Comparison of ENCODE assay signal across 25 mouse cellular contexts in the genomic region with DNA sequence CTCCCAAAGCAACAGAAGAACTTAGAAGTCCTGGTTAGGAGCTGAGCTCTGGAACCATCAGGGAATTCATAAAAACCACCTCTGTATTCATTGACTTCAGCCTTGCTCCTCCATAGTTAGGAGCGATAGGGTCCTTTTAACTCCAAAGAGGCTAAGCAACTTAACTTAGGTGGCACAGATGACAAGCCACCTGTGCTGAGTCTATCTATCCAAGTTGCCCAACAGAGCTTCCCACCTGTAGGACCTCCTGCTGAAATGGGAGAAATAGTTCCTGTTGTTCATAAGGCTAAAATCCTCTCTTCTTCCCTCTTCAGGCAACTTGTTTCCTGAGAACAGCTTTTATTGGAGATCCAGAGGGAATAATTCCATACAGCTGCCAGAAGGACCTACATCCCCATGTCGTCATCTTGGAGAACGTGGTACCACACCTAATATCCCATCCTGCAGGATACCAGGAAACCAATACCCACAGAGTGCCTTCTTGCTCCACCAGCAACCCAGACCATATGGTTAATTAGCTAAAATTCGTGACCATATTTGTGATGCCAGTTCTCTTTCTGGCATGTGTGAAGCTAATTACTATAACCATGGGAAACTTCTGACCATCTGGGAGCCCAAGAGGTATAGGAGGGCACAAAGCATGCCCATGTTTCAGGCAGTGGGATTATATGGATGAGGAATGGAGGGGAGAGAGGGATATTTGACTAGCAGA.
DNase-seq lines count a peak whose midpoint lies in the region; ATAC-seq and TF ChIP-seq lines count a peak whose summit lies in the region.
"Had no signal": no experiment of that assay in that cellular context is flagged by ENCODE, and none has a peak within 500 bp of the region (broad histone marks: within the 10 kb centered on the region; RNA-seq: fewer than 3 reads in every experiment).

No protein-coding gene starts in this region.

- H3K27me3 ChIP-seq in forebrain, embryonic 15.5 days = peaks cover 6% of the 10 kb centered on the region; the same call in 1 of the 2 replicates
- H3K27me3 ChIP-seq in forebrain, embryonic 12.5 days = no peaks in the 10 kb centered on the region
- H3K27me3 ChIP-seq in midbrain, postnatal 0 days (ENCODE audit: insufficient read depth, low read length) = no peaks in the 10 kb centered on the region
- no peaks in the 10 kb centered on the region for H3K27me3 ChIP-seq in midbrain, embryonic 11.5 days (ENCODE audit: control insufficient read depth, insufficient read depth, low read length)
- H3K27me3 ChIP-seq: CH12.LX; limb, embryonic 12.5 days; neural tube, embryonic 15.5 days; Patski had no signal

- peak; percentile 61 for DNase-seq in midbrain, postnatal 0 days (ENCODE audit: low spot score)
- DNase-seq in midbrain, embryonic 11.5 days (ENCODE audit: low spot score, missing footprints) = no peak
- DNase-seq in cerebellum, adult 9-10 months = peak; percentile 97
- DNase-seq in adrenal gland, postnatal 10 days = no peak
- no peak for DNase-seq in embryo, embryonic 10.5 days (ENCODE audit: low spot score)
- DNase-seq in right cerebral cortex, postnatal 4 days = no peak
- DNase-seq: gastrocnemius, adult 2 months; kidney, adult 8-10 months; kidney, postnatal 14 days; liver, postnatal 0 days; lung, postnatal 10 days; thymus, adult 2 months; thymus, postnatal 4 days had no signal

- no peak overlapping the region for H3K9ac ChIP-seq in forebrain, embryonic 15.5 days (replicated peaks)
- no peak overlapping the region for H3K9ac ChIP-seq in forebrain, embryonic 12.5 days
- no peak overlapping the region for H3K9ac ChIP-seq in midbrain, postnatal 0 days (replicated peaks; ENCODE audit: low read length, poor library complexity, severe bottlenecking)
- no peak overlapping the region for H3K9ac ChIP-seq in midbrain, embryonic 11.5 days (ENCODE audit: low read length)
- H3K9ac ChIP-seq: limb, embryonic 12.5 days; liver, postnatal 0 days; neural tube, embryonic 15.5 days had no signal

- H3K4me1 ChIP-seq in forebrain, embryonic 15.5 days = peaks cover 5% of the 10 kb centered on the region; the same call in 1 of the 2 replicates
- peaks cover 7% of the 10 kb centered on the region; the same call in 1 of the 2 replicates for H3K4me1 ChIP-seq in forebrain, embryonic 12.5 days
- H3K4me1 ChIP-seq in midbrain, postnatal 0 days (ENCODE audit: insufficient read depth, low read length) = no peaks in the 10 kb centered on the region
- H3K4me1 ChIP-seq in midbrain, embryonic 11.5 days (ENCODE audit: control insufficient read depth, insufficient read depth, low read length) = no peaks in the 10 kb centered on the region
- H3K4me1 ChIP-seq: neural tube, embryonic 15.5 days had no signal

- ATAC-seq in forebrain, embryonic 15.5 days (replicated peaks) = peak; percentile 41; the same call in 1 of the 2 replicates
- ATAC-seq in forebrain, embryonic 12.5 days (ENCODE audit: low FRiP score) = no peak
- ATAC-seq in midbrain, postnatal 0 days (ENCODE audit: low FRiP score) = no peak
- no peak for ATAC-seq in midbrain, embryonic 11.5 days (ENCODE audit: low FRiP score)
- ATAC-seq: liver, postnatal 0 days; Patski had no signal

- H3K9me3 ChIP-seq in forebrain, embryonic 15.5 days = no peaks in the 10 kb centered on the region
- H3K9me3 ChIP-seq in forebrain, embryonic 12.5 days = no peaks in the 10 kb centered on the region
- no peaks in the 10 kb centered on the region for H3K9me3 ChIP-seq in midbrain, postnatal 0 days (ENCODE audit: low read length)
- H3K9me3 ChIP-seq in midbrain, embryonic 11.5 days (ENCODE audit: control insufficient read depth, low read length) = no peaks in the 10 kb centered on the region
- H3K9me3 ChIP-seq: heart, embryonic 10.5 days; limb, embryonic 12.5 days; midbrain, embryonic 10.5 days; neural tube, embryonic 15.5 days had no signal

- no peak overlapping the region for H3K4me3 ChIP-seq in forebrain, embryonic 15.5 days
- H3K4me3 ChIP-seq in forebrain, embryonic 12.5 days (replicated peaks) = no peak overlapping the region
- H3K4me3 ChIP-seq in midbrain, postnatal 0 days (ENCODE audit: low read depth, low read length) = no peak overlapping the region
- no peak overlapping the region for H3K4me3 ChIP-seq in midbrain, embryonic 11.5 days (ENCODE audit: low read depth, low read length)
- H3K4me3 ChIP-seq: gastrocnemius, adult 2 months; heart, embryonic 10.5 days; layer of hippocampus, adult 2 months; limb, embryonic 12.5 days; midbrain, embryonic 10.5 days; neural tube, embryonic 15.5 days had no signal

- H3K36me3 ChIP-seq in forebrain, embryonic 15.5 days = no peaks in the 10 kb centered on the region
- no peaks in the 10 kb centered on the region for H3K36me3 ChIP-seq in forebrain, embryonic 12.5 days (replicated peaks)
- H3K36me3 ChIP-seq in midbrain, postnatal 0 days (ENCODE audit: insufficient read depth, low read length) = no peaks in the 10 kb centered on the region
- no peaks in the 10 kb centered on the region for H3K36me3 ChIP-seq in midbrain, embryonic 11.5 days (ENCODE audit: control insufficient read depth, insufficient read depth, low read length)
- H3K36me3 ChIP-seq: G1E; heart, embryonic 10.5 days; limb, embryonic 12.5 days; midbrain, embryonic 10.5 days; neural tube, embryonic 15.5 days had no signal

- TF ChIP-seq CTCF in midbrain, postnatal 0 days (IDR thresholded peaks at IDR 0.05) = no peak

- 78% methylated on average over 4 of the region's 4 CpGs for WGBS in forebrain, embryonic 15.5 days
- WGBS in forebrain, embryonic 12.5 days = 86% methylated on average over 4 of the region's 4 CpGs
- WGBS in midbrain, postnatal 0 days = 89% methylated on average over 4 of the region's 4 CpGs
- WGBS in midbrain, embryonic 11.5 days = 95% methylated on average over 4 of the region's 4 CpGs

- no peak overlapping the region for H3K27ac ChIP-seq in forebrain, embryonic 15.5 days (replicated peaks)
- no peak overlapping the region for H3K27ac ChIP-seq in forebrain, embryonic 12.5 days
- no peak overlapping the region for H3K27ac ChIP-seq in midbrain, postnatal 0 days (ENCODE audit: low read depth, low read length)
- H3K27ac ChIP-seq in midbrain, embryonic 11.5 days (ENCODE audit: low read depth, low read length) = no peak overlapping the region
- H3K27ac ChIP-seq: gastrocnemius, adult 2 months; heart, embryonic 10.5 days; layer of hippocampus, adult 2 months; limb, embryonic 12.5 days; midbrain, embryonic 10.5 days; neural tube, embryonic 15.5 days; stomach, postnatal 0 days had no signal

- no peak overlapping the region for H3K4me2 ChIP-seq in forebrain, embryonic 15.5 days (replicated peaks)
- no peak overlapping the region for H3K4me2 ChIP-seq in forebrain, embryonic 12.5 days
- no peak overlapping the region for H3K4me2 ChIP-seq in midbrain, postnatal 0 days (ENCODE audit: low read depth, low read length, poor library complexity, severe bottlenecking)
- no peak overlapping the region for H3K4me2 ChIP-seq in midbrain, embryonic 11.5 days
- H3K4me2 ChIP-seq: limb, embryonic 12.5 days; liver, embryonic 11.5 days; neural tube, embryonic 15.5 days had no signal

Comparison
In these comparisons a context has a peak if more than half of its experiments do, and no peak if none do; other contexts are left out.
1. DNase-seq: peak in midbrain, postnatal 0 days (single experiment) and cerebellum, adult 9-10 months (single experiment); none in midbrain, embryonic 11.5 days (single experiment), adrenal gland, postnatal 10 days (single experiment), embryo, embryonic 10.5 days (single experiment) and right cerebral cortex, postnatal 4 days (single experiment).